Comparison of ENCODE assay signal across 26 mouse cellular contexts in the genomic region with DNA sequence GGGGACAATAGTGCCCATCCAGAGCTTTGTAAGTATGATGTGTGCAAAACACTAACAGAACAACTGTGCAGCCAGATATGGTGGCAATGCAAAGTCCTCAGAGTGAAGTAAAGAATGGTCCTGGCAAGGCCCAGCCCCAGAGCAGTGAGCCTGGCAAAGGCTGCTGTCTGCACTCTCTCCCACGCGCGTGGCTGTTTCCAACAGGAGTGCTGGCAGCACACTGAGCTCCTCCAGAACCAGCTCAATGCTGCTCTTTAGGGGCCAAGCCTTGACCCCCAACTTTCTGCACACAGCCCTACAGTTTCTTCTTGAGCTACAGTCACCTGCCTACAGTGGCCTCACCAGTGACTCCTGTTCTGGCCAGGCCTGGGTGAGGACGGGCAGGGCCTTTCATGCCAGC. TPM values are rescaled to one million over a fixed set of nuclear protein-coding genes. Genes with fewer than 3 reads are reported as not detected.
A peak's percentile ranks its signal among the peaks of the same experiment; 100 is the strongest.
DNase-seq lines count a peak whose midpoint lies in the region.
"Had no signal": no experiment of that assay in that cellular context is flagged by ENCODE, and none has a peak within 500 bp of the region (broad histone marks: within the 10 kb centered on the region; RNA-seq: fewer than 3 reads in every experiment).

No protein-coding gene starts in this region.

- peaks cover 100% of the 10 kb centered on the region for H3K36me3 ChIP-seq in limb, embryonic 10.5 days

- 94% methylated on average over 4 of the region's 4 CpGs for WGBS in limb, embryonic 10.5 days

- no peaks in the 10 kb centered on the region for H3K9me3 ChIP-seq in limb, embryonic 10.5 days (replicated peaks)
- H3K9me3 ChIP-seq: embryonic facial prominence, embryonic 12.5 days; embryonic facial prominence, embryonic 15.5 days; hindbrain, embryonic 12.5 days; hindbrain, embryonic 15.5 days had no signal

- H3K4me3 ChIP-seq in limb, embryonic 10.5 days: no peak overlapping the region
- H3K4me3 ChIP-seq: embryonic facial prominence, embryonic 12.5 days; embryonic facial prominence, embryonic 15.5 days; gastrocnemius, adult 2 months; hindbrain, embryonic 12.5 days; hindbrain, embryonic 15.5 days had no signal

- DNase-seq in layer of hippocampus, adult 18-20 months (ENCODE audit: low spot score in 2 of 2): peak; percentile 36 to 57
- no peak for DNase-seq in layer of hippocampus, postnatal 14 days (ENCODE audit: low spot score in 2 of 2)
- DNase-seq in brain, adult 2 months (ENCODE audit: low read depth, low spot score): peak; percentile 24
- DNase-seq in limb, embryonic 10.5 days (ENCODE audit: low spot score): peak; percentile 22
- no peak for DNase-seq in adrenal gland, postnatal 25 days
- no peak for DNase-seq in adrenal gland, adult 2 months
- DNase-seq: adrenal gland, adult 8-10 months; adrenal gland, postnatal 36 days; cerebellum, adult 11 months; cerebellum, adult 2 months; cerebellum, adult 9-11 months; cerebellum, postnatal 25 days; gastrocnemius, adult 2 months; gastrocnemius, postnatal 14 days; heart, adult 11 months had no signal

- H3K4me1 ChIP-seq in limb, embryonic 10.5 days: no peaks in the 10 kb centered on the region
- H3K4me1 ChIP-seq: embryonic facial prominence, embryonic 12.5 days; embryonic facial prominence, embryonic 15.5 days; hindbrain, embryonic 12.5 days; hindbrain, embryonic 15.5 days had no signal

- no peak overlapping the region for H3K27ac ChIP-seq in limb, embryonic 10.5 days
- H3K27ac ChIP-seq: embryonic facial prominence, embryonic 12.5 days; embryonic facial prominence, embryonic 15.5 days; gastrocnemius, adult 2 months; hindbrain, embryonic 12.5 days; hindbrain, embryonic 15.5 days had no signal

- no peaks in the 10 kb centered on the region for H3K27me3 ChIP-seq in limb, embryonic 10.5 days (ENCODE audit: low read depth, poor library complexity, severe bottlenecking)
- H3K27me3 ChIP-seq: embryonic facial prominence, embryonic 12.5 days; embryonic facial prominence, embryonic 15.5 days; hindbrain, embryonic 12.5 days; hindbrain, embryonic 15.5 days had no signal

RNA-seq across cellular contexts. Expression of gene Gal, which starts 43.4 kb away (rescaled TPM):
- total RNA-seq in layer of hippocampus, adult 18-20 months (2021): 1 to 10 TPM in 1 of 2 experiments, under 1 TPM in 1; 0.69 to 1.2 TPM
- 1 to 10 TPM; 3.8 to 5.1 TPM for total RNA-seq in layer of hippocampus, postnatal 14 days (2021)
- polyA plus RNA-seq in limb, embryonic 10.5 days (2016; fragmentation: Nextera tagmentation; extraction: Ambion mirVana): 1.6 TPM in 2 replicates
- total RNA-seq in adrenal gland, postnatal 25 days (2021): 37.1 and 44.4 TPM in 2 replicates
- total RNA-seq in adrenal gland, adult 2 months (2021): 100 to 1,000 TPM in 1 of 2 experiments, 10 to 100 TPM in 1; 62.8 to 123 TPM
- 70.8 and 161 TPM in 2 replicates for polyA plus RNA-seq in adrenal gland, adult 2 months (2012; rRNA removed)
- total RNA-seq: common myeloid progenitor, adult 5-6 weeks; gastrocnemius, postnatal 4 days; heart, adult 8-10 months; heart, postnatal 25 days; hematopoietic stem cell, adult 5-6 weeks; MEL had no signal
- polyA plus RNA-seq: C2C12 had no signal

Comparison
In these comparisons a context has a peak if more than half of its experiments do, and no peak if none do; other contexts are left out.
1. DNase-seq: peak in layer of hippocampus, adult 18-20 months (2 of 2), brain, adult 2 months (single experiment) and limb, embryonic 10.5 days (single experiment); none in layer of hippocampus, postnatal 14 days (0 of 2), adrenal gland, postnatal 25 days (single experiment) and adrenal gland, adult 2 months (single experiment).